Mouse (Mus musculus) neutrophil, adult 83 days (primary cell): ENCODE data around the gene Olfr492. TPM values are rescaled to one million over a fixed set of nuclear protein-coding genes. Genes with fewer than 3 reads are reported as not detected.

Experiments used
- total RNA-seq, 2 experiments: library from RNA; stranded (reverse); gene quantifications; one replicate each; pipeline ENCODE4 v1.2.4; 2023

Olfr492 gene
- not detected for total RNA-seq

GRCm38 (mm10) chr7:108323574-108323973, at the start of gene Olfr492:
TSS of gene Olfr492 (minus strand) at chr7:108323674.

GRCm38 (mm10) chr7:108365035-108365434, 41.6 kb upstream of the Olfr492 start, which contains the start of gene Olfr494:
TSS of gene Olfr494 (plus strand) at chr7:108365335.

GRCm38 (mm10) chr7:108346879-108347278, 23.4 kb upstream of the Olfr492 start, which contains the start of gene Olfr493:
TSS of gene Olfr493 (minus strand) at chr7:108346979.

GRCm38 (mm10) chr7:108313151-108313550, 10.3 kb downstream of the Olfr492 start, which contains the start of gene Olfr491:
TSS of gene Olfr491 (plus strand) at chr7:108313451.

GRCm38 (mm10) chr7:108288834-108289233, 34.6 kb downstream of the Olfr492 start, which contains the start of gene Olfr490:
TSS of gene Olfr490 (minus strand) at chr7:108288934.

Other genes with a start within 250 kb of the Olfr492 start
- gene Olfr481, start 243.8 kb downstream of the Olfr492 start, total RNA-seq = not detected
- 1 to 10 TPM; 1.2 to 1.7 TPM for gene Olfr482, start 226.1 kb downstream of the Olfr492 start, total RNA-seq
- gene Olfr483, start 222.8 kb downstream of the Olfr492 start, total RNA-seq = not detected
- gene Olfr484, start 196.2 kb downstream of the Olfr492 start, total RNA-seq = not detected
- not detected for gene Olfr485, start 163.8 kb downstream of the Olfr492 start, total RNA-seq
- not detected for gene Olfr486, start 150.9 kb downstream of the Olfr492 start, total RNA-seq
- not detected for gene Olfr487, start 109.0 kb downstream of the Olfr492 start, total RNA-seq
- not detected for gene Olfr488, start 65.3 kb downstream of the Olfr492 start, total RNA-seq
- gene Olfr490, start 34.7 kb downstream of the Olfr492 start, total RNA-seq = not detected
- gene Olfr491, start 10.2 kb downstream of the Olfr492 start, total RNA-seq = not detected
- not detected for gene Olfr493, start 23.3 kb upstream of the Olfr492 start, total RNA-seq
- gene Olfr494, start 41.7 kb upstream of the Olfr492 start, total RNA-seq = not detected
- not detected for gene Olfr495, start 69.5 kb upstream of the Olfr492 start, total RNA-seq
- gene Olfr497, start 96.7 kb upstream of the Olfr492 start, total RNA-seq = not detected
- not detected for gene Olfr498, start 141.7 kb upstream of the Olfr492 start, total RNA-seq
- gene Olfr502, start 201.4 kb upstream of the Olfr492 start, total RNA-seq = not detected
- not detected for gene Olfr503, start 220.9 kb upstream of the Olfr492 start, total RNA-seq
- not detected for gene Olfr504, start 242.1 kb upstream of the Olfr492 start, total RNA-seq